Mouse (Mus musculus) gastrocnemius, adult 18-20 months (tissue): ENCODE measurements at regions not wholly inside any gene's neighbourhood (a gene's known extent, or its start where the extent isn't known, plus 50 kb on each side); places are given as distances from the start of the nearest gene placed in this dataset.

Experiments used
- DNase-seq: peaks from one replicate; pipeline ENCODE4 v3.0.0; 2021; ENCODE audit warnings: low spot score

GRCm38 (mm10) chr8:113176591-113176990 lies 458.8 kb upstream of the Mon1b start:
- no peak for DNase-seq

GRCm38 (mm10) chr8:113183186-113183585 lies 452.2 kb upstream of the Mon1b start:
- DNase-seq = no peak

GRCm38 (mm10) chr8:113190537-113190936 lies 444.9 kb upstream of the Mon1b start:
- no peak for DNase-seq

- no peak for DNase-seq
These were observed 443.9 kb upstream of the Mon1b start for GRCm38 (mm10) chr8:113191537-113191936.
